Mouse (Mus musculus) brain, adult 10 weeks (tissue): ENCODE measurements around the gene Lrfn3. TPM values are rescaled to one million over a fixed set of nuclear protein-coding genes. Genes with fewer than 3 reads are reported as not detected.

ENCODE experiments used
- polyA plus RNA-seq: library from polyadenylated mRNA; stranded (reverse); fragments of 350-450 nt; fragmentation: Illumina TruSeq; extraction: RNeasy Lipid Tissue Mini Kit (QIAGEN cat#74804); gene quantifications from one replicate; pipeline ENCODE4 v1.2.3, GENCODE M21; 2015; ENCODE audit warnings: low read depth, low replicate concordance

Lrfn3 gene
- 13.9 TPM for polyA plus RNA-seq

DNA sequence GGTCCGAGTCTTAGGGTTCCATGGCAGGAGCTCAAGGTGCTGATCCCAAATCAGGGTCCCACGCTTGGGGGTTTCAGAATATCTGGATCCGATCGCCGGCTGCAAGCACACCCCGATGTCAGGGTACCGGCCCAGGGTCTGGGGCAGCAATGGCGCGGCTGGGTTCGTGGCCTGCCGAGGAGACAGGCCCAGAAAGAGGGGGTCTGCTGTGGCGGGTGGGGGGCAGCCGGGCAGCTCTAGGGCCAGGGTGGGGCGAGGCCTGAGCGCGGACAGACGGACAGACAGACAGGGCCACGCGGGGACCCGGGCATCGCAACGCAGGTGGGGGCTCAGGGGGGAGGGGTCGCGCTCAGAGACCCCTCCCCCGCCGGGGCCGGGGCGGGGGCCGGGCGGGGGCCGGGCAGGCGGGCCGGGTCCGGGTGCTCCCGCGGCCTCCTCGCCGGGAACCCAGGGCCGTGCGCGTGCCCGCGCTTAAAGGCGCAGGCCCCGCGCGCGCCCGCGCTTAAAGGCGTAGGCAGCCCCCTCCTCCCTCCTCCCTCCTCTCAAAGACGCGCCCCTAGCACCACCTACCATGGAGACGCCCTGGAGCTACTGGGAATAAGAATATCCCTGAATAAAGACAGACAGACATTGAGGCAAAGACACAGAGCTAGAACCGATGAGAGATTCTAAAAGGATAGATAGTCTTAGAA is at the start of gene Lrfn3:
TSS of gene Lrfn3 (minus strand) at position 121 of the 692 bp plus-strand sequence.

DNA sequence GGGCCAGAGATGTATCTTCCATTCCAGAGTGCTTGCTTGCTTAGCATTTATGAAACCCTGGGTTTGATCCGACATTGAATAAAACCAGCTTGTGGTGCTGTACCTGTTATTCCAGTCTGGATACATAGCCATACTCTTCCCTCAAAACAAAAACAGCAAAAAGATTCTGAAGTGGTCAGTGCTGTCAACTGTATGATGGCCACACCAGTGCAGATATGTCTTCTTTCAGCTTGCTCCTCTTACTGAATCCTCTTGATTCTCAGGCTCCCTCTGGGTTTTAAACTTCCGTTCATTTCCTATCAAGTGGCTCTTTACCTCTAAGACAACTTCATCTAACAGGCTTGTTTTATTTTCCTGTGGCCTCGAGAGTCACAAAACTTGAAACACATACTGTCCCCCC is 38.8 kb downstream of the Lrfn3 start, which contains the start of gene Sdhaf1:
TSS of gene Sdhaf1 (minus strand) at position 101 of the 400 bp plus-strand sequence.

DNA sequence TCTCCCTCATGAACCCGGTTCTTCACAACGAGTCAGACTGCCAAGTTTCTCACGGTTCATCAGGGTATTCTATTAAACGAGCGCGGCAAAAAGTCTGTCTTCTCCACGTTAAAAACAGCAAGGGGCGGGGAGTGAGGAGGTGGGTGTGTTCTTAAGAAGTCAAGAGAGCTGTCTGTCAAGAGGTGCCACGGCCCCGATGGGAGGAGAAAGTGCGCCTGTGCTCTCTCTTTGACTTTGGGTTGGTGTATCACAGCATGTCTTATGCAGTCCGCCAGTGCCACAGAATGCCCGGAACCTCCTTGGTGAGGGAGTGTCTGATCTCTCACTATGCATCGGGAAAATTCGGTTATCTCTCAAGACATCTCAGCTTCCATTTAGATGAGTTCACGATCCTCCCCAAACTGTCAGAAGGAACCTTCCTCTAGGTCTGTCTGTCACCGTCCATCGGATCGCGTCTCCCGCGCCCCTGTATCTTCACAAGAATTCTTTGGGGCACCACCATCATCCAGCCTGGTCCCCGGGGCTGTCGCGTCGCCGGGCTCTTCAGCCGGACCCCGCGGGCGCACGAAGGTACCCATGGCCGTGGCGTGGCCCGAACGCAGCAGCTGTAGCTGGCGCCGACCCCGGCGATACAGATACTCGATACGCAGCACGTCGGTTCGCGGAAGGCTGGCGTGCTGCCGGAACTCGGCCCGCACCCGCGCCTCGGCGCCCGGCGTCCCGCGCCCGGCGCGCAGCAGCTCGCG is 40.9 kb downstream of the Lrfn3 start, which contains the start of gene E130208F15Rik:
TSS of gene E130208F15Rik (plus strand) at position 202 of the 746 bp plus-strand sequence.

DNA sequence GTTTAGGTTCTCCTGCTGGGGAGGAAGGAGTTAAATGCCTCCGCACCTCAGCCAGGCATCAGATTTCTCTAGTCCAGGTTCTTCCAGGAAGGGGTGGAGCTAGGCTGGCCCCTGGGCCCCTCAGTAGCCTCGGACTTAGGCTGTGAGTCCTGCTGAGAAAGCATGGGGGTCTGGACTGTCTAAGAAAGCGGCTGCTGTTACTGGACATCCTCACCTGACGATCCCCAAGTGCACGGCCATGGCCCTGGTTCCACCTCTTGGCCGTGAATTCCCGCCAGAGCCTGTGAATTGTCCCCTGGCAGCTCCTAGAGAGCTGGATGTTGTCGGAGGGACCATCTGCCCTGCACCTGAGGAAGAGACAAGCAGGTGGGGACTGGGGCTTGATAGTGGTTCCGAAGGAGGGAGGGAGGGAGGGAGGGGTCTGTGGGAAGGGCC is 47.8 kb downstream of the Lrfn3 start, which contains the start of gene Syne4:
TSS of gene Syne4 (plus strand) at position 87 of the 435 bp plus-strand sequence.

DNA sequence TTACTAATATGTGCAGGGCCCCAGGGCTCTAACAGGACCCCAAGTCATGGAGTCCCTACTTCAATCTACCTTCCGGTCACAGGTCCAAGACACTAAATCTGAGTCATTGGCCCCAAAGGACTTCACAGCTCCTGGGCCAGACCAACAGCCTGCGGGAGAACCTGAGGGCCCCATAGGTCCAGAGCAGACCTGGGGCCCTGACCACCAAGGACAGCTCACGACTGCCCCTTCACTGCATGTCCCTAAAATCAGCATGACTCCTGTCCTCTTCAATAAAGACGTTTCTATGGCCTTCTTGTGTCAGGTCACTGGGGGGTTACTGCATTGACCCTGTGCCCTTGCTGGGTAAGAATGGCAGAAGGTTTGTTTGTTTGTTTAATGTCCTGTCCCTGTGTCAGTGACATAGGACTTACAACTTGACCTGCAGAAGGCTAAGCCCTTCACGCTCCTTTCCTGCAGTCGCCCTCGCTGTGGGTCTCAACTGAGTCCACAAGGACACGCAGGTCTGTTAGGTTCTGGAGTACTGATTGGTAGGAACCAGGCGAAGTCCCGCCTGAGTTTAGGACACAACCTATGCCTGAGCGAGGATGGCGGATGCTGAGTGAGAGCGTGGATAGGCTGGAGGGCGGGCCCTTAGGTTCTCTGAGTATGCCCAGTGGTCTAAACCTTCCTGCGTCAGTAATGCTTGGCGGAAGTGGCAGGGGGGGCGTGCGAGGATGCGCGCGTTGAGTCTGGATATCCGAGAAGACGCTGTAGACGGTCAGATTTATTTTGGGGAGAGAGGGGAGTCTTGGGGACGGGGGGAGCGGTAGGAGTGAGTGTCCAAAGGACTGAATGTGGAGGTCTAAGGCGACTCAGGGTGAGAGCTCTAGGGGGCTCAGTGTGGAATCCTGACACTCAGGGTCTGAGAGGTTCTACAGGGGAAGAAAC is 54.2 kb downstream of the Lrfn3 start, which contains the start of gene Alkbh6:
TSS of gene Alkbh6 (plus strand) at position 642 of the 930 bp plus-strand sequence.

Other genes with a start within 250 kb of the Lrfn3 start
- gene Zfp382, start 240.8 kb downstream of the Lrfn3 start, polyA plus RNA-seq: 13.2 TPM
- 38.1 TPM for gene Zfp146, start 193.0 kb downstream of the Lrfn3 start, polyA plus RNA-seq
- gene Cox7a1, start 178.6 kb downstream of the Lrfn3 start, polyA plus RNA-seq: 10.0 TPM
- gene Capns1, start 164.0 kb downstream of the Lrfn3 start, polyA plus RNA-seq: 226 TPM
- 79.0 TPM for gene Polr2i, start 130.8 kb downstream of the Lrfn3 start, polyA plus RNA-seq
- gene Tbcb, start 130.5 kb downstream of the Lrfn3 start, polyA plus RNA-seq: 168 TPM
- gene Ovol3, start 127.0 kb downstream of the Lrfn3 start, polyA plus RNA-seq: not detected
- not detected for gene Thap8, start 82.7 kb downstream of the Lrfn3 start, polyA plus RNA-seq
- gene Wdr62, start 82.4 kb downstream of the Lrfn3 start, polyA plus RNA-seq: 1.8 TPM
- 504 TPM for gene Clip3, start 71.0 kb downstream of the Lrfn3 start, polyA plus RNA-seq
- 87.8 TPM for gene Alkbh6, start 54.1 kb downstream of the Lrfn3 start, polyA plus RNA-seq
- gene Syne4, start 48.0 kb downstream of the Lrfn3 start, polyA plus RNA-seq: 9.7 TPM
- gene E130208F15Rik, start 41.0 kb downstream of the Lrfn3 start, polyA plus RNA-seq: 0.43 TPM
- gene Sdhaf1, start 38.9 kb downstream of the Lrfn3 start, polyA plus RNA-seq: 11.2 TPM
- 90.8 TPM for gene Tyrobp, start 51.0 kb upstream of the Lrfn3 start, polyA plus RNA-seq
- 1.6 TPM for gene Hcst, start 57.1 kb upstream of the Lrfn3 start, polyA plus RNA-seq
- gene Nfkbid, start 59.0 kb upstream of the Lrfn3 start, polyA plus RNA-seq: 2.7 TPM
- 972 TPM for gene Aplp1, start 82.8 kb upstream of the Lrfn3 start, polyA plus RNA-seq
- gene Kirrel2, start 94.9 kb upstream of the Lrfn3 start, polyA plus RNA-seq: 9.7 TPM
- gene Nphs1, start 95.5 kb upstream of the Lrfn3 start, polyA plus RNA-seq: 1.9 TPM
- gene Prodh2, start 130.8 kb upstream of the Lrfn3 start, polyA plus RNA-seq: not detected
- gene Arhgap33, start 172.3 kb upstream of the Lrfn3 start, polyA plus RNA-seq: 95.4 TPM
- 7.9 TPM for gene Hspb6, start 189.4 kb upstream of the Lrfn3 start, polyA plus RNA-seq
- 4.5 TPM for gene Proser3, start 189.5 kb upstream of the Lrfn3 start, polyA plus RNA-seq
- gene Lin37, start 197.1 kb upstream of the Lrfn3 start, polyA plus RNA-seq: 51.4 TPM
- 85.7 TPM for gene U2af1l4, start 200.5 kb upstream of the Lrfn3 start, polyA plus RNA-seq
- gene Gm49396, start 200.6 kb upstream of the Lrfn3 start, polyA plus RNA-seq: 6.7 TPM
- 158 TPM for gene Psenen, start 200.9 kb upstream of the Lrfn3 start, polyA plus RNA-seq
- gene Igflr1, start 202.7 kb upstream of the Lrfn3 start, polyA plus RNA-seq: 1.5 TPM
- gene Kmt2b, start 226.0 kb upstream of the Lrfn3 start, polyA plus RNA-seq: 25.9 TPM
- not detected for gene Zbtb32, start 236.1 kb upstream of the Lrfn3 start, polyA plus RNA-seq